Mouse (Mus musculus) adipocyte (in vitro differentiated cells): ENCODE data around the gene Sfrp4.

Experiments used
- DNase-seq: peaks from one replicate; pipeline ENCODE4 v3.0.0-alpha.2; 2016; ENCODE audit warnings: low spot score

Sfrp4 gene

DNA sequence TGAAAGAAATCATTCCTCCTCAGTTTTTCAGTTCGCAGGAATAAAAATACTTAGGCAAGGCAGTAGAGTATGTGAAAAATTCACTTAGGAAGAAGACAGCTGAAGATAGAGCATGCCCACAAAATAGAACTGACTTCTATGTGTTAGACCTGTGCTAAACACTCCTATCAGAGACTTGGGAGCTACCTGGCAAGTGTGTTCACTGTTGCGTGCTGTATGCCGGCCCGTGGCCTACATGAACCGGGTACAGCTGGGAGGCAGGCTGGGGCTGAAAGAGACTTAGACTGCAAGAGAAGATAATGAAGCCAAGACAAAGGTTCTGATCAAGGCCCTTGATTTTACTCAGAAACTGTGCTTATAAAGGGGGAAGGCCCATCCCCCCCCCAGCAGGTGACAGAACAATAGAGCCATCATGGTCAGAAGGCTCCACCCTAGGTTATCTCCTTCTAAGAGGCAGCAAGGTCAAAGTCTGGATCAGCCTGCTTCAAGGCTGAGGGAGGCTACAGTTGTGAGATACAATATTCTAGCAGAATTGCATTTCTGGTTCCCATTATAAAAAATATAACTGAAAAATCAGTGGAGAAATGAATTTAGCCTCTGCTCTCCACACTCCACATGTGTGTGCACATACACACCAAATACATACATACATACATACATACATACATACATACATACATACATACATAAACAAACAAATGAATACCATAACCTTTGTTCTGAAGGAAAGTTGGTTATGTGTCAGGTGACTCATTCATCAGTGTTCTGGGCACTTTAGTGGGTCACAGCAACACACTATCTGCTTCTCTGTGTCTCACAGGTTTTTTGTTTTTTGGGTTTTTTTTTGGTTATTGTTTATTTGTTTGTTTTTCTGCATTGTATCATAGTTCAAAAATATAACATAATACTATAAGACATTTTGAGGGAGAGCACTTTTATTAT lies 8.1 kb downstream of the Sfrp4 start:
- DNase-seq, result no peak

DNA sequence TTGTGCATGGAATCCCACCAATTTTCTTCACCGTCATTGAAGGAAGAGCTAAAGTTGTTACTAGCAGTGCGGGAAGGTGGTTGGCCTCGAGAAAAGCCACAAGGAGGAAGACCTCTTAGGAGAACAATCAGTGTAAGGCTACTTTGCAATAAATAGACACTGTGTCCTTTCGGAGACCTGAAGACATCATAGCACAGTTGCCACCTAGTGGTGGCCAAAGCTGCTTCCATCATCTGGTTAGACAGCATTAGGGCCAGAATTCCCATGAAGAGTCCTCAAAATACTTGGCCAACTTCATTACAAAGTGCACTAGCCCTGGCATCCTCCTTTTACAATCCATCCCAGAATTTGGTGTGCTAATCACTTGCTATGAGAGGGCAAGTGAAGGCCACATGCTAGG lies 13.2 kb downstream of the Sfrp4 start:
- peak; percentile 71 for DNase-seq

DNA sequence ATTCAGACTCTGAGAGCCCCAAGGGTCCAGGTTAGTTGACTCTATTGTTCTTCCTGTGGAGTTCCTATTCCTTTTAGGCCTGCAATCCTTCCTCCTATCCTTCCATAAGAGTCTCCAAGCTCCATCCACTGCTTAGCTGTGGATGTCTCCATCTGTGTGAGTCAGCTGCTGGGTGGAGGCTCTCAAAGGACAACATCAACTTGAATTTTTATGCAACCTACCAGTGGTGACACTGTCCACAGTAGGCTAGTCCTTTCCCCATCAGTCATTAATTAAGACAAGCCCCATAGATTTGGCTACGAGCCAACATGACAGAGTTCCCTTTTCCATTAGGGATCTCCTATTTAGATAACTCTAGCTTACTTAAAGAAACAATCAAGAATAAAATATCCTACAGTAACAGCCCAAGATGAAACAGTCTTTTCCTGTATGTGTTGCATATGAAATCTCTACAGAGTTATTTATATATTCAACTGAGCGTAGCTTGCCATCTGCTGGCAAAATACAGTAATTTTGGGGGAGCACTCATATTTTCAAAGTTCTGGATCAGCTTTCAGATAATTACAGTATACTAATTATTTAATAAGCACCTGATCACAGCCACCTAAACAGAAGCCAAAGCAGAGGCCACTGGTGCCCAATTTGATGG lies 17.4 kb downstream of the Sfrp4 start:
- peak; percentile 45 for DNase-seq

- DNase-seq, result no peak
Measured at GRCm38 (mm10) chr13:19643519-19643918, 20.6 kb downstream of the Sfrp4 start.

DNA sequence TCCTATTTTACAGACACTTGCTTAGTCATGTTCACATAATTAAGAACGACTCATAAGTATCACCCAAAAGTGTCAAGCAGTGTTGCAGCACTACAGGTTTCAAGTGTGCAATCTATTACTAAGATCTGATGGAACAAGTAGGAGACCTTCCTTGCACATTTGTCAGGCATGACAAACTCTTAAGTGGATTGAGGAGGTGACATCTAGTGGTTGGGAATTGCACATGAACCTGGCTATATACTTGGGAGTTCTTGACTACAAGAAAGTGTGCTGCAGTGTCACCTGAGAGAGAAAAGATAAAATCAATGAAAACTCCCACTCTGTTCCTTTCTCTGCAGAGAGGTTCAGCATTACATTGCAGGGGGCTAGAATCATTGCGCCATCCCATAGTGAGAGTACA lies 21.3 kb downstream of the Sfrp4 start:
- peak; percentile 31 for DNase-seq

- DNase-seq, result no peak
Measured at GRCm38 (mm10) chr13:19649824-19650223, 26.9 kb downstream of the Sfrp4 start.

- DNase-seq, result no peak
Measured at GRCm38 (mm10) chr13:19652405-19652804, 29.5 kb downstream of the Sfrp4 start.

DNA sequence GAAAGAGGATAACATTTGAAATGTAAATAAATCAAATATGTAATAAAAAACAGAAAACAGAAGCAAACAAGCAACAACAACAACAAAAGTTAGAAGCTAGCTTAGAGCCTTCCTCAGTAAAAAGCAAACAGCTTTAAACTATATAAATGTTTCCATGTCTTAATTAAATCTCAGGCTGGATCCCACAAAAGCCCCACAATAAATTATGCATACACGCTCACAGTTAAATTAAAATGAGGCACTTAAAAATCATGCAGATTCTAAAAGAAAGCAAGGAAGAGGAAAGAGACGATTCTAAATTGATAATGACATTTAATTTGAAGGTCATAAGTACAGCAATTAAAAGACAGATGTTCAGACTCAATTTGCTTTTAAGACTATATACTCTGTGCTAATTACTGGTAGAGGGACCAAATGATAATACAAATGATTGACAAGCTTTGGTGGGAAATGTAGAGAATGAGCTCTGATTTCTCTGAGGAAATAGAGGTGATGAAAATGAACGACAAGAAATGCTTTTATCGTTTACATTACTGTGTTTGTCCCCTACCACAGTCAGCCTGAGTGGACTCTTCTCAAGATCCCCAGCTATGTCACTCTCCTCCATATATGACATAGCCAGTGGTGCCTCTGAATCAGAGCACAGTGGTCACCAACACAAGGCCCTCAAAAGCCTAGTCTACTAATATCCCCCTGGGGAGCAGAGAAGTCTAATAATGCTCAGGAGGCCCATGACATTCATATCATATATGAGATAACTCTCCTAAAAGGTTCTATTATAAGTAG lies 45.6 kb downstream of the Sfrp4 start:
- DNase-seq, result no peak

GRCm38 (mm10) chr13:19674025-19674424 lies 51.1 kb downstream of the Sfrp4 start:
- DNase-seq, result no peak

DNA sequence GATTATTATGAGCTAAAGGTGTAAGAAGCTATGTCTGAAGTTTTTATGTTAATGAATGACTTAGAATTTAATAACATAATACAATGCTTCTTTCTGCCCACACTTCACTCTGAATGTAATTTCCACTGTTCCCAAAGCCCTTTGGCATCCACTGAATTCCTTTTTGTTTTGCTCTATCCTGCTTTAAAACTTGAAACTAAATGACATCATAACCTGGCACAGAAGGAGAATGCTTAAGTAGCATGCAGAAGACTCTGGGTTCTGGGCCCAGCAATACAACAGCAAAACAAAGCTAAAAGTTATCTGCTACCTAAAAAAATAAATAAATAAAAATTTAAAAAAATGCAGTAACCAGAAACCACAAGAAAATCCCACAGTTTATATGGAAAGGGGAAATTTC lies 51.7 kb downstream of the Sfrp4 start:
- DNase-seq, result peak; percentile 19
